Mouse (Mus musculus) adrenal gland, postnatal 4 days (tissue): ENCODE results near the gene Sestd1. TPM values are rescaled to one million over a fixed set of nuclear protein-coding genes. Genes with fewer than 3 reads are reported as not detected.

Source experiments
- DNase-seq, 2 experiments: peaks; one replicate each; pipeline ENCODE4 v3.0.0; 2021 to 2022; ENCODE audit warnings: low spot score in 2 of 2, mixed read lengths in 2 of 2
- total RNA-seq, 2 experiments: library from RNA; stranded (reverse); gene quantifications; 2 replicates each; pipeline ENCODE4 v1.2.3; 2021

Gene Sestd1
- total RNA-seq, 2 experiments from 2014 or later: 21.6 to 29.8 TPM

DNA sequence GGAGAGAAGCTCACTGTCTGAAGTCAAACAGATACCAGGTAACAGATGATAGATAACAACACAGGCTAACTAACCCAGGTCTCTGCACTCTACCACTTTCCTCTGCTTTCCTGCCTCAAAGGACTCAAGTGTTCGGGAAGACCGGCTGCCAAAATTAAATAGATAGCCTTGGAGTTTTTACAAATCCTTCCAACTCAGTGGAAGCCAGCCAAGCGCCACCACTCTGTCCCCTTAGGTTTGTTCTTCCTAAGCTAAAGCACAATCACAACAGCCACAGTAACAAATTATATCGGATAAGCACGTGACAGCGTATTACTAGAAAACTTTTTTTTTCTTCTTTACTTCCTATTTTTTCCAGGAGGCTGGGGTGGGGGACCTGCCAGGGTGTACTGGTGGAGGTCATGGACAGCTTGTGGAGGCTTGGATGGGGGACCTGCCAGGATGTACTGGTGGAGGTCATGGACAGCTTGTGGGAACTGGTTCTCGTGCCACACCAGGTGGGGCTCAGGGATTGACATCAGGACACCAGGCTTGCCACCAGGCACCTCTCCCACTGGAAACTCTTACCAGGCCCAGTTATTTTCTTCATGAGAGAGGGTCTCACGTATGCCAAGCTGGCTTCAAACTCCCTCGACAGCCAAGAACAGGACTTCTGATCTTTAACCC is 5.3 kb downstream of the Sestd1 start:
- no peak for DNase-seq

DNA sequence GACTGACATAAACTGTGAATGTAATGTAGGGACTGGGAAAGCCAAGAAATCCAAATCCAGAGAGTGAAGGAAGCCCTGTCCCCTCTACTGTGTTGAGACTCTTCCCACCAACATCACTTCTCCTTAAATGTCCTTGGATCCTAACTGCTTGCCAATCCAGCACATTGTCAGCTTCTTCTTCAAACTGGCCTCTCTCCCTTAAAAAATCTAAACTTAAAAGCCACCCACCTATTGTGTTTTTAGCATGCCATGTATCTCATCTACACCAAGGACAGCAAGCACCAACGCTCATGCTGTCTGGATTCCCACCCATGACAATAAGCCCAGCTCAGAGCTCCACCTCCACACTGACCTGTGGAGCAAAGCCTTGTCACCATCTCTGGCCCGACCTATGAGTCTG is 7.4 kb downstream of the Sestd1 start:
- no peak for DNase-seq

DNA sequence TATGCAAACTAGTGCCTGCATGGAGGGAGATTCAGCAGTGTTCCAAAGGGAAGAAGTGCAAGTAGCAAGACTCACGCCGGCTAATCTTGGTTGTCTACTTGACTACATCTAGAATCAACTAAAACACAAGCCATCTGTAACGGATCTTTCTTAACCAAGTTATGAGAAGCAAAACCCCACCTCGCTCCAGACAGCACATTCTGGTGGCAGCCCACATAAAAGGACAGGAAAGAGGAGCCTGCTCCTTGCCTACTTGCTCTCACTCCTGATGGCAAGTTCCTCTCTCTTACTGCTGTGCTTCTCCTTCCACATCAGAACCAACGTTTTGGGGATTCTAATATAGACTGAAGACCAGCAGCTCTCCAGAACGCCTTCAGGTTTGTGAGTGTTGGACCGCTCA is 9.6 kb downstream of the Sestd1 start:
- DNase-seq: no peak

DNA sequence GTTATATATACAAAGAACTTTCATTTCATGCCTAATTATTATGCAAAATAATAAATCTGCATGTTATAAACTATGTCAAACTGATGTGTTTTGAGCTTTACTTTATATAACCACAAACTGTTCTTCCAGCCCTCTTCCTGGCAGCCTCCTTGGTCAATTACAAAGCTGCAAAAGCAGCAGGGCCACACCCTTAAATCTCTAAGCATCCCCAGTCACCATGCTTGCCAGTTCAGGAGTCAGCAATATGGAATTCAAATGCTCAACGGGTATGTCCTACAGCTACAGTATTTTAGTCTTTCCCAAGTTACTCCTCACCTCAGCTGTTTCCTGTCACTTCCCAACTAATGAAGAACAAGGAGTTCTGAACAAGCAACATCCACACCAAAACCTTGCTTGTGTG is 10.3 kb downstream of the Sestd1 start:
- DNase-seq: no peak

DNA sequence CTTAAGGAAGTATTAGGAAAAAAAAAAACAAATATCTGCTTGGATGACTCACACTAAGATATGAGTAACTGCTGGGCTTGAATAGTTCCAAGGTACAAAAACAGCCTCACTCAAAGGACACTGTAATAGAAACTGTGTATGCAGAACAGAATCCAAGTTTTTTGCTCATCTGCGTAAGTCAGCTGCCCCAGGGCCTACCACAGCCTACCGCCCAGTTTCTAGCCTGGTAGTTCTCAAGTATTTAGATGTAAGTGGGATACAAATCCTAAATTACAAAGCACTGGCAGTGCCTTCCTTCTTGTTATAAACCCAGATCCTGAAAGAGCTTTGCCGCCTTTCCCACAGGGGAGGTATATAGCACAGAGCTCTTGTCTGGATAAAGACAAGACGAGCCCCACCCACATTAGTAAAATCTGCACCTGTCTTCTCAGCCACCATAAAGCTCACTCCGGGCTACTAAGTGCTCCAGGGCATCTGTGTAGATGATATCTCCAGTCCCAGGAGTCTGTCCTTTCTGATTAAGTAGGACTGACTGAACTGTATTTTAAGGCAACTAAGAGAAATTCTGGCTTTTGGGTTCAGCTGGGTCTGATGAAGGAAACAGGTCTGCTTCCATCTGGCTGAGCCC is 11.7 kb downstream of the Sestd1 start:
- no peak for DNase-seq

DNA sequence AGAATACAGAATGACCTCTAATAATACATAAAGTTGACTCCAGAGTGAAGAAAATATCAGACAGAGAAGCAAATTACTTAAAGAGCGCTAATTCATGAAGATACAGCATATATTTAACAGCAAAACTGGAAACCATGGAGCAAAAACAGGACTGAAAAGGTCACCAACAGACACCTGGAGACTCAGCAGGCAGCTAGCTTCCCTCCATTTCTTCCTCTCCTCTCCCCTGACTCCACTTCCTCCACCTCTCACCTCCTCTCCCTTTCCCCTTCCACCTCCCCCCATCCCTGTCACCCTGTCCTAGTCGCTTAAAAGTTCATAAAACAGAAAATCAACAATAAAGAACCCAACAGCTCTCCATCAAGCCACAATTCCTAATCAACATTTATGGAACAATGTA is 13.5 kb downstream of the Sestd1 start:
- DNase-seq: no peak

DNA sequence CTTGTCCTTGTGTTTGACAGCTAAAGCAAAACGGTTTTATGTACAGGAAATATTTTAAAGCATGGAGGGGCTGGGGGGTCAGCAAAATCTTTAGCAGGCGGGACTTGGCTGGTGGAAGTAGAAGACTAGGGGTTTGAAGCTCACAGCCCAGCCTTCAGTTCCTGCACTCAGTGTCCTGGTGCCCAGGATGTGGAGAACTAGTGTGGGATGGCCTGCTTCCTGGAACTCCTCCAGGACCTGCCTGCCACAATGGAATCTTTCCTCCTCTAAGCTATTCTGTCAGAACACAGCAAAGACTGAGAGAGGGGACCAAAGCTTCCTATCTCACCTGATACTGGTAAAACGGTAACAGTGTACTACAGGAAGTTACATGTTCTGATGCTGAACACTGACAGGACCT is 14.4 kb downstream of the Sestd1 start:
- DNase-seq: no peak

DNA sequence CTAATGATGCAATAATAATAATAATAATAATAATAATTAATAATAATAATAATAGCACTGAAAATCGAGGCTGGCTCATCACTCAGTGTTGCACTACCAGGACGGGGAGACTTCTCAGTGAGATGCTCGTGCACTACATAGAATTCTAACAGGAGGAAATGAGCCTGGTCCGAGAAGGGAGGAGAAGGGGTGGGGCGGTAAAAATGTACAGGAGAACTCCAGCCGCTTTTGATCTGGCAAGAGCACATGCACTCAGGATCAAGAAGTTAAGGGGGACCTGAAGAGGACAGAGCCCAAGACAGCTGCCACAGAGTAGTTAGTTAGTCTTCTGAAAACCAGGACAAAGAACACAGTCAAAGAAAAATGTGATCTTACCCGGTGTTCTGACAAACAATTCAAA is 15.1 kb downstream of the Sestd1 start:
- DNase-seq: no peak

DNA sequence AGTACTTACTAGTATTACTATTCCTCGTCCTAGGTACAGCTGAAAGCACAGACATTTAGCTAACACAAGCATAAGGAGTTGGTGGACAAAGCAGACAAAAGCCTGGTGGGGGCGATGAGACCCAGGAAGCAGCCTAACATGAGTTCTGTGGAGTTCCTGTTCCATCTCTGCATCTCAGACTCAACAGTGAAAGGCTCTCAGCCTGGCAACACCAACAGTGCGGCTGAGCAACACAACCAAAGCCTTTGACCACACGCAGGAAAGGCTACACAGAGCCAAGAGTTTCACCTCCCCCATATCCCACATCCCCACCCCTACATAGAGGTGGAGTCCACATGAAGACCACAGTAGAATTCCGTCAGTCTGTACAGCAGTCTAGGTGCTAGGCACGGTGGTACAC is 15.8 kb downstream of the Sestd1 start:
- no peak for DNase-seq

DNA sequence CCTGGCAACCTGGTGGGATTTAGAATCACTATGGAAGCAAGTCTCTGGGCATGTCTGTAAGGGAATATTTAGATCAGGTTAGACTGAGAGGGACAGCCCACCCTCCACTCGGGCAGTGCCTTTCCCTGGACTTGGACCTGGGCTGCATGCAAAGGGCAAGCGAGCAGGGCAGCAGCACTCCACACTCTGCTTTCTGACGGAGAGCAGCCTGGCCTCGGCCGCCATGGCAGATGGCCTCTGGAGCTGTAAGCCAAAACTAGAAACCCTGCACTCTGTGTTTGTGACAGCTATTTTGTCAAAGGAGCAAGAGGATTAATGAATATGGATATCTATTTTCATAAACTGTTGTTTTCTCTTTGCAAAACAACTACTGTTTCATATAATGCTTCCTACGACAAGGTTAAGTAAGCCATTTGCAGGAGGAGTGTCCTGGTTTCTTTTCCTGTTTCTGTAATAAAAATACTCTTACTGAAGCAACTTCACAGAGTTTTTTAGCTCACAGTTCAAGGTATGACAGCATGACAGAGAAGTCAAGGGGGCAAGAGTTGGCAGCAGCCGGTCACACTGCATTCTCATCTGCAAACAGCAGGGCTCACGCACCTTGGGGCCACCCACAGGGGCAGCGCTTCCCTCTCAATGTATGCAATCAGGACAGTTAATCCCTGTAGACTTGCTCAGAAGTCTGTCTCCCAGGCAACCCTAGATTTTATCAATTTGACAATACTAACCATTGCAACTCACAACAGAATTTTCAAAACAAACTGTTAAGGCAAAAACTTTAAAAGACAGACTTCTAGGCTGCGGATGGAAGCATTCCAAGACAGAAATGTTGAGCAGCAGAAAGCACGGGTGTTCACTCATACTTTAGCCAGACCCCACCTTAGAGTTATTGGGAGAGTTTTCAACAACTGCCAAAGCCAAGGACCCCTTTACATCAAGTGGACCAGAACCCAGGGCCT is 16.6 kb downstream of the Sestd1 start:
- DNase-seq: no peak

DNA sequence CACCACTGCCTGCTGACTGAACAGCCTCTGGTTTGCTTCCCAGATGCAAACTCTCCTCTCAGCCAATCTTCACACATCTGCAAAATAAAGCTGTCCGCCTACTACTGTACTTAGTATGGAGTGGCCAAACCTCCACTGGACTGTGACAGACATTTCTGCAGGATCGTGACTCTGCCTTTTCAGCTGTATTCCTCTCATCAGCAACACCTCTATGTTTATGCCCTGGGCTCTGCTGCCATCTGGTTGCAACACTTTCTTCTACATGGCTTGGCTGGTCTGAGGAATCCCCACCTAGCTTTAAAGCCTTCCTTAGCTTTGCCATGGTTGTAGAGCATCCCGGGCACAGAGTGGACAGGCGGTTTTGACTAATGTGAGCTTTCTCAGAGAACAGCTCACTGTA is 20.3 kb downstream of the Sestd1 start:
- no peak for DNase-seq

DNA sequence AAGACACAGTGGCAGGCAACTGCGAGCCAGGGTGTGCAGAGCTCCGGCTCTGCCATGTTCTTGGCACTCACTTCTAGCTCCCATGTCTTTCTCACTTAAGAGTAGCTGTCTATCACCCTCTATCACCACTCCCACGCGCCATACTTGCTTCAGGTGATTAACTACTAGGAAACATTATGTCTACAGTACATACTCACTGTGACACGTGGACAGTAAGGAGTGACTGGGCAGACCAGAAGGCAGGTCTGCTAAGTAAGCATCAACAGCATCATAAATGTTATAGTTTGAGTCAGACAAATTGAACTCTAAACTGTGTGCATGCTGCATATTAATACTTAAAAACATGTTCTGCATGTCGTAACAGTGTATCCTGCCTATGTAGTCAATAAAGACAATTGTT is 27.2 kb downstream of the Sestd1 start:
- DNase-seq: no peak

DNA sequence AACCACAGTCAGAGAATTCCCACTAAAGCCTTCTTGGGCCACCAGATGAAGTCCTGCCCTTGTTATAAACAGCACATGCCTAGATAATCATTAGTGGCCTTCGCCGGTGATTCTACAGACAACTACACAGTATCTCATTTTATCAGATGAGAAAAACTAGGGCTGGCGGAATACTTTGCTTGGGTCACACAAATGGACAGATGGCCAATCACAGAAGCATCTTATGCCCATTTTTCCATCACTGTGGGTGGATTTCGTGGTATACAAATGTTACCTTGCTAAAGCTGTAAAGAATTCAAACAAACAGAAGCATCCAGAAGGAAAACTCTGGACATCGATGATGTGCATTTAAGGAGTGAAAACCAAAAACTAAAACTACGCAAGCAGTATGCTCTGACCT is 28.7 kb downstream of the Sestd1 start:
- no peak for DNase-seq

DNA sequence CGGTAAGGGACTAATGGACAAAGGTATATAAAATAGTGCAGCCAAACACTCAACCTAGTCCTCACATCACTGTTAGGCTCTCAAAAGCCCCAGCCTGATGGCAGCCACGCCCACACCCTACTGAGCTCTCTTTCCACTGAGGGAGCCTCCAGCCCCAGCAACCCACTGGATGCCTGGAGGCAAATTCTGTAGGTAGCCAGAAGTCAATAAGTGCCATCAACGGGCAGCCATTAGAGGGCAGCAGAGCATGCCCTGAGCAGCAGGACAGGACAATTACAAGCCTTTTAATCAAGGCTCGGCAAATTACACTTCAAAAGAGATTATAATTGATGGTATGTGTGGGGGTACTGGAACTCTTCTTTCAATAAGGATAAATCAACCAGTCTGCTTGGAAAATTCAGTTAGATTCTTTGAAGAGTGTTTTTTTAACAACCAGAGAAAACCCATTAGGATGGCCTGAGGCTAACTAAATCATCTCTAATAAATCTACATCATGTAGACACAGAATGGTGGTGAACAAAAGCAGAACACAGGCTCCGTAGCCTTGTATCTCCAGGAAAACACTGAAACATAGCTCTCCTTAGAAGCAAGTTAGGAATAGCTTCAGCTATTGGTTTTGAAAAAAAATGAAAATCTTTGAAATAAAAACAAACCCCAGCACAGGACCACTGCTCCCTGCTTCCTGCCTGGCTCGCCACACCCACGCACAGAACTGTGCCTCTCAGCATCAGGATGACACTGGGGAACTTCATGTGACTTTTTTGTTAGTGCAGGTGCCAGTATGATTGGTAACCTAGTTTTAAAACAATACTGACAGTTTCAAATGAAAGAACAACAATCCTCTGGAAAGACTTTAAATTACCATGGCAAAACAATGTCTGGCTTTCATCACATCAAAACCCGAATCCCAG is 30.4 kb downstream of the Sestd1 start:
- DNase-seq: no peak

DNA sequence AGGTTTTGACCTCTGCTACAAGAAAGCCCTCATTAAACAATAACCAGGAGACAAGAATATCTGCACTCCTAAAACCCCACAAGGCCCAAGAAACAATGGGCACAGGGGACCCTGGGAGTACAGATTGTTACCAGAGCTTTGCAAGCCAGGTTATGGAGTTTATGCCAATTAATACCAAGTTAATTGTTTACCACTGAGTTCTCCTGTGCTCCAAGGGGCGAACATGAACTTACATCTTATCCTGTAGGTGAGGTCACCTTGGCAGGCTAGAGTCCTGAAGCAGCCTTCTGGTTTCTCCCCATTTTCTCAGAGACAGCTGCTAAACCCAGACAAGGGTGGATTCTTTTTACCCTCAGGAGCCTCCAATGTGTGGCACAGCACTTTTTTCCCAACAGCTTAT is 32.0 kb downstream of the Sestd1 start:
- DNase-seq: no peak

DNA sequence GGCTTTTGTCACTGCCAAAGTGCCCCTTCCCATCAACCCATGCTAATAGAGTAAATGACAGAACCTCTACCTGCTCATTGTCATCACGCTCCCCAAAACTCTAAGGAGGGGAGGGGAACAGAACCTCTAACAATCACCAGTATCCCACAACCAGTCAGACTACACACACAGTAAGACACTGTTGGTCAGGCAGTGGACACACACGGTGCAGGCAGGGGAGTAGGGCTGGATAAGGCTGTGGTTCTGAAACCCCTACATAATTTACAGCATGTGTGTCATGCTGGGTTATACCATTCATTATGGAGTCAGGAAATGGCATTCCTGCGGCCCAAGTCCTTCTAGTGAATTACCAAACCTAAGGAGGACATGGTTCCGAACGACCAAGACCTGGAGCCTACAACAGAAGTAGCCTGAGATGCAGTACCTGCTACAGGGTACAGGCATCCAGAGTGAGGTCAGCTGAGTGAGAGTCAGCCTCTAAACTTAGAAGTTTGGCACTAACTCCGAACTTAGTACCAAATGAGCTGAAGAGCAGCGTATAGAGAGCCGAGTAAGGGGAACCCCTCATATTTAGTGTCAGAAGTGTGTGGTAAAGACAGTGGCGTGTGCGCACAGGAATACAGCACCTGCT is 33.1 kb downstream of the Sestd1 start:
- no peak for DNase-seq

DNA sequence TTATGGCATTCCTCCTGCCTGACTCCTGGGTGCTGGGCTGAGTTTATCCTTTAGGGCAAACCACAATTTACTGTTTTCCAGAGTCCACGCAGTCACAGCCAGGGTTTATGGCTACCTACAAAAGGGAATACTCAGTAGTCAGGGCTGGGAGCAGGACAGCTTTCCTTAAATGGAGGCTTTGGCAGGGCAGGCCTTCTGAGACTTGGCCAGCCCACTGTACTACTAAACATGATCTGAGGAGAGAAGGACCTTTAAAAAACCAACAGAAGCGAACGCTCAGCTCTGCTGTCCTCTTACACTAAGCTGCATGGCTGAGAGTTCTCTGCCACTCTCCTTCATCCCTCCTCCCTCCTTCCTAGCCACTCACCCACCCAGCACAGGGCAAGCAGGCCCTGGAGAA is 34.6 kb downstream of the Sestd1 start:
- no peak for DNase-seq

DNA sequence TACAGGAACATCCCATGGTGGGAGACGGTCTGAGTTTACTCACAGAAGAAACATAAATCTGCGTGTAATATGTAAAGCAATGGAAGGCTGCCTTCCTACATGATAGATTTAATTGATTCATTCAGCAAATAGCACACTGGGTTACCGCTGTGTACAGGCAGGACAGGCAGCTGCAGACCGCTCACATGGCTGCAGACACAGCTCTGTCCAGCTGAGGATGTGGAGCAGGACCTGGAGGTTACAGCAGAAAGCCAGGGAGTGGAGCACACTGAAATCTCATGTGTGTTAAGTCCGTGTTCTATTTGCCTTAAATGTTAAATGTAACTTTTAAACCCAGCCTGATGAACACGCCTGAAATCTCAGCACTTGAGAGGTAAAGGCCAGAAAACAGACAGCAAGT is 38.1 kb downstream of the Sestd1 start:
- DNase-seq: no peak

DNA sequence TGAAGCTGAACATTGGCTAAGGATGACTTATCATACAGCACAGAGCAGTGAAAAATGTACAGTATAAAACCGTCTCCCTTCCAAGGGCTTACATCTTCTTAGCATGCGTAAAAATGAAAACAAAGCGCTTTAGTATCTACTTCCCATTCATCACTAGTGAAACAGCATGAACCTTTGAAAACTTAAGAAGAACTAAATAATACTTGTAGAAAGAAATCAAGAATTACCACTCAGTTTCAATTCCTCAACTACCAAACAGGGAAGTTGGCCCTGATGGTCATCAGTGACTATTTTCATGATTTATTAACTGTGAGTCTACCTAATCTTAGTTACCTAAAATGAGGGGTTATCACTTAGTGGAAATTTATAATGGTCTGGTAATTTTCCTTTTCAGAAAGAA is 41.8 kb downstream of the Sestd1 start:
- DNase-seq: no peak

DNA sequence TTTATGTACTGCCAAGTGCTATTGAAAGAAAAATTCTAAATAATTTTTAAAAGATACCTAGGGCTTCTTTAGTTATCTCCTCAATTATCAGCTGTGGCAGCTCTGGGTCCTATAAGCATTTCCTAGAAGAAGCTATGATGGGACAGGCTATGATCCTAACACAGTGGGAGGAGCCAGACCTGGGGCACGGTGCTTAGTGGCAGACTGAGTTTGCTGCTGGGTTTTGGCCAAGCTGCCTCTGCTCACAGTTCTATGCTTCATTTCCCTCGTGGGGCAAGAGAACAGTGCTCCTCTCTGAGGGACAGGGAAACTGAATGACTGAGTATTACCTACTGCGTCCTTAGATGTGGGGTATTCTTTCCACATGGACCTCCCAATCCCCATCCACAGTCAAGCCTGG is 42.3 kb downstream of the Sestd1 start:
- DNase-seq: no peak

DNA sequence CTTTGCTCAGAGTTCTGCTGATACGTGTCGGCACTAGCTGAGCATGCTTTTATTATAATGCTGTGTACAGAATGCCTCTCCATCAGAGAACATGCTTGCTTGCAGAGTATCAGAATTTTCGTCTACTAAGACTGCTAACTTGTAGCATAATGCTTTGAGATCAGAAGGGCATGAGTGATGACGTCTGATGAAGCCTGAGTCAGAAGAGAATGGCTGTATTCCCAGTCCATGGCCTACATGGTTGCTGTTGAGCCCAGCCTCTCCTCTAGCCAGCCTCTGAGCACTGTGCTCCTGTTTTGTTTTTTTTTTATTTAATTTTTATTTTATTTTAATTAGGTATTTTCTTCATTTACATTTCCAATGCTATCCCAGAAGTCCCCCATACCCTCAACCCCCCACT is 43.5 kb downstream of the Sestd1 start:
- DNase-seq: no peak
